Mouse (Mus musculus) heart, embryonic 13.5 days (tissue): ENCODE results near the gene Stoml2. TPM values are rescaled to one million over a fixed set of nuclear protein-coding genes. Genes with fewer than 3 reads are reported as not detected.
"Not testable (repeated sequence)": the region's sequence is repeated elsewhere in the genome, so short reads cannot be mapped to it uniquely, and the experiment has no call there.

Source experiments
- ATAC-seq: fragments of 200-750 bp; cut with Nextera tagmentation; 2 replicates; pipeline ENCODE4 v1.8.0; 2017; ENCODE audit warnings: moderate TSS enrichment; ENCODE audit not compliant: insufficient number of reproducible peaks, low FRiP score, low TSS enrichment; ENCODE audit errors: extremely low read depth
- H3K27ac ChIP-seq: fragments of 300-500 bp; sonication (generic); replicated peaks from 2 replicates; pipeline ENCODE4 v1.5.1; 2015; ENCODE audit warnings: moderate library complexity, mild to moderate bottlenecking, inconsistent platforms
- H3K27me3 ChIP-seq: fragments of 300-500 bp; sonication (generic); replicated peaks from 2 replicates; pipeline ENCODE4 v1.6.1; 2015; ENCODE audit warnings: mild to moderate bottlenecking, inconsistent platforms
- H3K36me3 ChIP-seq: fragments of 300-500 bp; sonication (generic); 2 replicates; pipeline ENCODE4 v1.6.1; 2015; ENCODE audit warnings: mild to moderate bottlenecking, inconsistent platforms
- H3K4me1 ChIP-seq: fragments of 300-500 bp; sonication (generic); 2 replicates; pipeline ENCODE4 v1.6.1; 2015; ENCODE audit warnings: inconsistent platforms
- H3K4me2 ChIP-seq: fragments of 300-500 bp; sonication (generic); 2 replicates; pipeline ENCODE4 v1.6.1; 2015; ENCODE audit warnings: inconsistent platforms, mild to moderate bottlenecking, moderate library complexity
- H3K4me3 ChIP-seq: fragments of 300-500 bp; sonication (generic); 2 replicates; pipeline ENCODE4 v1.5.1; 2015; ENCODE audit warnings: moderate library complexity, mild to moderate bottlenecking, inconsistent platforms
- H3K9ac ChIP-seq: fragments of 300-500 bp; sonication (generic); 2 replicates; pipeline ENCODE4 v1.6.1; 2015; ENCODE audit warnings: inconsistent platforms, mild to moderate bottlenecking, moderate library complexity
- H3K9me3 ChIP-seq: fragments of 300-500 bp; sonication (generic); 2 replicates; pipeline ENCODE4 v1.6.1; 2016; ENCODE audit warnings: inconsistent platforms
- WGBS: fragments of 180-500 bp; shearing (Covaris S2); methylation state at CpG from one replicate; pipeline ENCODE4 v1.1.7; 2015; ENCODE audit warnings: mixed read lengths; 5-methylcytosine and 5-hydroxymethylcytosine counted together
- polyA plus RNA-seq: library from polyadenylated mRNA; unstranded; fragments of >200 nt; fragmentation: Nextera tagmentation; extraction: Ambion mirVana; gene quantifications from 2 replicates; pipeline ENCODE4 v1.2.1, GENCODE M21; 2015

Stoml2 gene
- polyA plus RNA-seq, 1 experiment from 2014 or later: 211 TPM

DNA sequence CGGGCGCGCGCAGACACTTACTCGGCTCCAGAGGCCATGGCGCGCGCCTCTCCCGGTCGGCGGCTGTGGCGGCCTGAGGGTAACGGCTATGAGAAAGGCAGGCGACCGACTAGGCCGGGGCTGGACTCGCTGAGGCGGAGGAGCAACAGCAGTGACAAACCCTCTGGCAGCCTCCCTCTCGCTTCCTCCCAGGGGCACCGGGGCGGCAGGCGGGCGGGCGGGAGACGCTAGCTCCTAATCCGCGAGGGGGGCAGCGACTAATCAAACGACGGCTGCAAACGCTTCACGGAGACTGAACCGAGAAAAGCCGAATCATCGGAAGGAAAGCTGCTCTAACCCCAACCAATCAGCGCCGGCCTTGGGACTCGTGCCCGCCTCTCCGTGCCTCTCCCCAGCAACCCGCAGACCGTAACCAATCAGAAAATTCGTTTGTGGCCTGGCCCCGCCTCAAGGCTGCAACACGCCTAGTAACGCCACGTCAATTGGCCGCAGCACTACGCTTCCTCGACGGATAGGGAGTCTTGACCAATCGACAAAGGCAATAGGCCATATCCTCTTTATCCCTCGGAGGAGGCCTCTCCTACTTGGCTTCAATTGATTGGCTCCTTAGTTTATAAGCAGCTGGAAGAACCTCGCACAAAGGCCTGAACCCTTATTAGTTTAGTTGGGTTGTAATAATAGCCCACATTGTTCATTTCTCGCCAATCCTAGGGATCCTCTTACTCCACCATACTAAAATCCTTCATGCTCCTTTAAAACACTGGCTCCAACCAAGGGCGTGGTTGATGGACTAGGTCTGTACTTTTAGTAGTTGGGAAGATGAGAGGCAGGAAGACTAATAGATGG is 31.1 kb downstream of the Stoml2 start, which contains the start of gene Vcp:
Vcp (minus strand) TSS at position 367 of the 846 bp plus-strand sequence.
- peaks cover 23% of the 10 kb centered on the region for H3K4me1 ChIP-seq
- peak within 1 kb of the TSS; percentile 98 for H3K9ac ChIP-seq
- WGBS: 2% methylated on average over 54 of the region's 56 CpGs
- peak within 1 kb of the TSS; percentile 100 for H3K27ac ChIP-seq
- H3K4me3 ChIP-seq: peak within 1 kb of the TSS; percentile 97
- ATAC-seq: peak; percentile 94
- H3K4me2 ChIP-seq: peak within 1 kb of the TSS; percentile 83
- not testable (repeated sequence) for H3K9me3 ChIP-seq, H3K27me3 ChIP-seq
- H3K36me3 ChIP-seq: peaks cover 32% of the 10 kb centered on the region

DNA sequence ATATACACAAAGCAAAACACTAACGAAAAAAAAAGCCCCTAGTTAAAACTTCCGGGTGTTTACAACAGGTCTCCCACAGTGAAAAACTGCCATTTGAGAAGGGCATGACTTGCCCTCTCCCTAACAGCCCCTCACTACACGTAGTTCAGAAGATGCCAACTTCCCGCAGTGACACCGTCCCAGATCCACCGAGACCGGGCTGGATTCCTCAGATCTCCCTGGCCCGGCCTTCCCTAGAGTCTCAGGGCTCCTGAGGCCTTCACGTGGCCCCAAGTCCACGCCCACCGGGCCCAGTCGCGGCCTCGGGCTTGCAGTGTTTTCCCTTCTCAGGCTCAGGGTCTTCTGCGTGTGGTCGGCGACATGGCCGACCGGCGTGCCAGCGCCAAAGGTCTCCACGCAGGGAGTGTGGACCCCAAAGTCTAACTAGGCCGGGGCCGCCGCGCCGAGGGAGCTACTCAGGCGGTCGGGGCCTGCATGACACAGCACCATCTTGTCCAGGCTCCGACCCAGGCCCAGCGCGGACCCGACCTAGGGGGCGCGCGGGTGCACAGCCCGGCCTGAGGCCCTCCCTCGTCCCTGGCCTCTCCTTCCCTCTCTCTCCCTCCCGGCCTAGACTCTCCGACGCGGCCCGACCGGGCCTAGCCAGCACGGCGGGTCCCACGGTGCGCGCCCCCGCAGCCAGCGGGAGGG is 31.9 kb downstream of the Stoml2 start:
- H3K4me2 ChIP-seq: peak overlapping the region; percentile 83
- peak overlapping the region; percentile 97 for H3K4me3 ChIP-seq
- peaks cover 23% of the 10 kb centered on the region for H3K4me1 ChIP-seq
- no peaks in the 10 kb centered on the region for H3K9me3 ChIP-seq
- peak overlapping the region; percentile 100 for H3K27ac ChIP-seq
- peak; percentile 80 for ATAC-seq
- under 1% methylated on average over 51 of the region's 51 CpGs for WGBS
- H3K27me3 ChIP-seq: no peaks in the 10 kb centered on the region
- peaks cover 40% of the 10 kb centered on the region for H3K36me3 ChIP-seq
- H3K9ac ChIP-seq: peak overlapping the region; percentile 98

DNA sequence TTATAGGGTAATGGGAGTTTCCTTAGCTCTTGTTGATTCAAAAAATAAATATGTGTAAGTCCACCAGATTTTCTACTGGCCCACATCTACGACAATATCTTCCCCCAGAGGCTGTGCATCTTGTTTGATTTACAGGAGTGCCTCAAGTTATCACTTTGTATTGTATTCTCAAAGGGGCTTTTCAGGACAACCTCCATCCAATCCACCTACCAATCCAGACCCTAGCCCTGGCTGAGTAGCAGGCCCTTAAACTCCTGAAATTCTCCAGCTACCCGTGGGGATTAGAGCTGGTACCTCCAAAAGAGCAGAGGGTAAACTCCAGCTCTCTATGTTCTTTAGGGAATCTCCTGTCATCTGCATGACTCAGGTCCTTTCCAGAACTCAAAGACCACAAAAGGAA is 33.5 kb downstream of the Stoml2 start:
- H3K4me2 ChIP-seq: peak overlapping the region; percentile 83
- no peak for ATAC-seq
- peaks cover 23% of the 10 kb centered on the region for H3K4me1 ChIP-seq
- H3K9me3 ChIP-seq: no peaks in the 10 kb centered on the region
- H3K4me3 ChIP-seq: peak overlapping the region; percentile 97
- peak overlapping the region; percentile 100 for H3K27ac ChIP-seq
- peak overlapping the region; percentile 98 for H3K9ac ChIP-seq
- H3K36me3 ChIP-seq: peaks cover 52% of the 10 kb centered on the region
- WGBS: 43% methylated on average over 2 of the region's 2 CpGs
- no peaks in the 10 kb centered on the region for H3K27me3 ChIP-seq

DNA sequence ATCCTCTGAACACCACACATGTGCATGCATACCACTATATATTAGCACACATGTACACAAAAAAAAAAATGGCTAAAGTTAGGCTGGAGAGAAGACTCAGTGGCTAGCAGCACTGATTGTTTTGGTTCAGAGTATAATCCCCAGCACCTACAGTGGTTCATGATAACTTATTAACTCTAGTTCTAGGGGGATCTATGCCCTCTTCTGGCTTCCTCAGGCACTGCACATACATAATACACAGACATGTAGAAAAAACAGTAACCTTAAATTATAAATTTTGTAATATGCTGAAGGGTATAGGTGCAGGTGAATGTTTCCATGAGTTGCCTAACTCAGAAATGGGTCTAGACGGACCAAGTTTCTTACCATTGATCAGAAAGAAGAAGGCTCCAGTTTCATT is 43.2 kb downstream of the Stoml2 start:
- H3K4me2 ChIP-seq: no peak overlapping the region
- 82% methylated on average over 1 of the region's 1 CpGs for WGBS
- H3K4me3 ChIP-seq: no peak overlapping the region
- H3K27ac ChIP-seq: no peak overlapping the region
- no peak overlapping the region for H3K9ac ChIP-seq
- H3K4me1 ChIP-seq: no peaks in the 10 kb centered on the region
- H3K36me3 ChIP-seq: peaks cover 98% of the 10 kb centered on the region
- no peaks in the 10 kb centered on the region for H3K27me3 ChIP-seq
- no peak for ATAC-seq
- H3K9me3 ChIP-seq: no peaks in the 10 kb centered on the region

DNA sequence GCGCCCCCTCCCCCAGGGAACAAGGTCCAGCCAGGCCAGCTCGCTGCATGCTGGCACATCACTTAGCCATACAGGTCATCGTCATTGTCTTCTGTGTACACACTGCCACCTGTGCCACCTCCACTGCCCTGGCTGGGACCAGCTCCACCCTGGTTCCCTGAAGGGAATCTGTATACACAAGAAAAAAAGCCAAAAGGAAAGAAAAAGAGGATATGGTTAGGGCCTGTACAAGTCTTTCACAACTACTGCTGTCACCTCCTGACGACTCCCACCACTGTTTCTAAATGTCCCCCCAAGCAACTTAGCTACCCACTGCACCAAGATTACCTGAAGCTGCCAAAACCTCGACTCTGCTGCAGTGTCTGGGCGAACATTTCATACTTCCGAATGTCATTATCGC is 51.0 kb downstream of the Stoml2 start:
- not testable (repeated sequence) for H3K4me3 ChIP-seq, H3K9me3 ChIP-seq, ATAC-seq, H3K9ac ChIP-seq, H3K4me1 ChIP-seq, H3K27me3 ChIP-seq, H3K27ac ChIP-seq, H3K4me2 ChIP-seq
- 91% methylated on average over 8 of the region's 8 CpGs for WGBS
- peaks cover 97% of the 10 kb centered on the region for H3K36me3 ChIP-seq

DNA sequence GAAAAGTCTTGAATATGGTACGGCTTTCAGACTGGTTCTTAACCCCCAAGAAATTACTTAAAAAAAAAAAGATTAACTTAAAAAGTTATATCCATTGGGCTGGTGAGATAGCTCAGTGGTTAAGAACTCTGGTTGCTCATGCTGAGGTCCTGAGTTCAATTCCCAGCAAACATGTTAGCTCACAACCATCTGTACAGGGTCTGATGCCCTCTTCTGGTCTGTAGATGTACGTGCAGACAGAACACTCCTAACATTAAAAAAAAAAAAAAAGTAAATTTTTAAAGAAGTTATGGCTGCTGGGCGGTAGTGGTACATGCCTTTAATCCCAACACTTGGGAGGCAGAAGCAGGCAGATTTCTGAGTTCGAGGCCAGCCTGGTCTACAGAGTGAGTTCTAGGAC is 53.4 kb downstream of the Stoml2 start:
- no peaks in the 10 kb centered on the region for H3K9me3 ChIP-seq
- no peak for ATAC-seq
- H3K27me3 ChIP-seq: no peaks in the 10 kb centered on the region
- WGBS: 88% methylated on average over 4 of the region's 4 CpGs
- H3K4me2 ChIP-seq: no peak overlapping the region
- H3K27ac ChIP-seq: no peak overlapping the region
- no peak overlapping the region for H3K9ac ChIP-seq
- peaks cover 75% of the 10 kb centered on the region for H3K36me3 ChIP-seq
- no peak overlapping the region for H3K4me3 ChIP-seq
- H3K4me1 ChIP-seq: peaks cover 15% of the 10 kb centered on the region

Other genes starting within 250 kb of the Stoml2 start
- gene Fam205a1, start 177.8 kb downstream of the Stoml2 start, polyA plus RNA-seq: 0.05 TPM in 1 of 2 replicates, not detected in the other
- 0.06 and 0.13 TPM in 2 replicates for gene Gm12394, start 174.9 kb downstream of the Stoml2 start, polyA plus RNA-seq
- 0.20 and 0.23 TPM in 2 replicates for gene Fam205c, start 157.5 kb downstream of the Stoml2 start, polyA plus RNA-seq
- 3.7 and 4.0 TPM in 2 replicates for gene Phf24, start 115.0 kb downstream of the Stoml2 start, polyA plus RNA-seq
- 12.2 and 14.3 TPM in 2 replicates for gene Dnajb5, start 81.9 kb downstream of the Stoml2 start, polyA plus RNA-seq
- gene 1700022I11Rik, start 62.1 kb downstream of the Stoml2 start, polyA plus RNA-seq: 0.51 and 0.57 TPM in 2 replicates
- 459 and 479 TPM in 2 replicates for gene Vcp, start 31.2 kb downstream of the Stoml2 start, polyA plus RNA-seq
- gene Fancg, start 21.2 kb downstream of the Stoml2 start, polyA plus RNA-seq: 10.8 and 11.0 TPM in 2 replicates
- 12.7 and 13.8 TPM in 2 replicates for gene Pigo, start 5.9 kb downstream of the Stoml2 start, polyA plus RNA-seq
- gene Fam214b, start 14.5 kb upstream of the Stoml2 start, polyA plus RNA-seq: 14.8 and 15.5 TPM in 2 replicates
- 9.7 and 10.2 TPM in 2 replicates for gene Unc13b, start 27.2 kb upstream of the Stoml2 start, polyA plus RNA-seq
- gene Atp8b5, start 235.4 kb upstream of the Stoml2 start, polyA plus RNA-seq: 0.08 and 0.15 TPM in 2 replicates